Mouse (Mus musculus) forebrain, embryonic 14.5 days (tissue): ENCODE measurements around the gene Gtf2ird2. TPM values are rescaled to one million over a fixed set of nuclear protein-coding genes. Genes with fewer than 3 reads are reported as not detected.

Source experiments
- ATAC-seq: fragments of 200-750 bp; cut with Nextera tagmentation; 2 replicates; pipeline ENCODE4 v1.8.0; 2017; ENCODE audit warnings: mild to moderate bottlenecking, moderate library complexity
- DNase-seq: peaks from one replicate; pipeline ENCODE4 v3.0.0-alpha.2; 2015; ENCODE audit warnings: low spot score
- H3K27ac ChIP-seq: fragments of 300-500 bp; sonication (generic); 2 replicates; pipeline ENCODE4 v1.5.1; 2014; ENCODE audit warnings: low read depth, mild to moderate bottlenecking, control low read depth, low read length, moderate library complexity
- H3K27me3 ChIP-seq: fragments of 300-500 bp; sonication (generic); replicated peaks from 2 replicates; pipeline ENCODE4 v1.6.1; 2014; ENCODE audit warnings: low read length, control low read depth, mixed read lengths; ENCODE audit not compliant: control insufficient read depth, insufficient read depth
- H3K36me3 ChIP-seq: fragments of 300-500 bp; sonication (generic); 2 replicates; pipeline ENCODE4 v1.6.1; 2014; ENCODE audit warnings: low read length, control low read depth; ENCODE audit not compliant: control insufficient read depth, insufficient read depth
- H3K4me1 ChIP-seq: fragments of 300-500 bp; sonication (generic); 2 replicates; pipeline ENCODE4 v1.6.1; 2014; ENCODE audit warnings: antibody characterized with exemption, low read length, control low read depth; ENCODE audit not compliant: control insufficient read depth, insufficient read depth
- H3K4me2 ChIP-seq: fragments of 300-500 bp; sonication (generic); 2 replicates; pipeline ENCODE4 v1.6.1; 2014; ENCODE audit warnings: mild to moderate bottlenecking, control low read depth, low read length
- H3K4me3 ChIP-seq: fragments of 300-500 bp; sonication (generic); 2 replicates; pipeline ENCODE4 v1.5.1; 2014; ENCODE audit warnings: low read depth, low read length, control low read depth
- H3K9ac ChIP-seq: fragments of 300-500 bp; sonication (generic); 2 replicates; pipeline ENCODE4 v1.6.1; 2014; ENCODE audit warnings: mild to moderate bottlenecking, low read length, control low read depth, moderate library complexity
- H3K9me3 ChIP-seq: fragments of 300-500 bp; sonication (generic); replicated peaks from 2 replicates; pipeline ENCODE4 v1.6.1; 2016; ENCODE audit warnings: low read length, control low read depth, mixed read lengths; ENCODE audit not compliant: control insufficient read depth
- WGBS: fragments of 180-500 bp; shearing (Covaris S2); extraction: QIAGEN DNeasy Blood & Tissue Kit; methylation state at CpG from one replicate; pipeline ENCODE4 v1.1.7; 2014; 5-methylcytosine and 5-hydroxymethylcytosine counted together
- polyA plus RNA-seq: library from polyadenylated mRNA; unstranded; fragments of >200 nt; fragmentation: Nextera tagmentation; extraction: Ambion mirVana; gene quantifications from 2 replicates; pipeline ENCODE4 v1.2.1, GENCODE M21; 2014

Gene Gtf2ird2
- 5.7 and 7.7 TPM in 2 replicates for polyA plus RNA-seq

DNA sequence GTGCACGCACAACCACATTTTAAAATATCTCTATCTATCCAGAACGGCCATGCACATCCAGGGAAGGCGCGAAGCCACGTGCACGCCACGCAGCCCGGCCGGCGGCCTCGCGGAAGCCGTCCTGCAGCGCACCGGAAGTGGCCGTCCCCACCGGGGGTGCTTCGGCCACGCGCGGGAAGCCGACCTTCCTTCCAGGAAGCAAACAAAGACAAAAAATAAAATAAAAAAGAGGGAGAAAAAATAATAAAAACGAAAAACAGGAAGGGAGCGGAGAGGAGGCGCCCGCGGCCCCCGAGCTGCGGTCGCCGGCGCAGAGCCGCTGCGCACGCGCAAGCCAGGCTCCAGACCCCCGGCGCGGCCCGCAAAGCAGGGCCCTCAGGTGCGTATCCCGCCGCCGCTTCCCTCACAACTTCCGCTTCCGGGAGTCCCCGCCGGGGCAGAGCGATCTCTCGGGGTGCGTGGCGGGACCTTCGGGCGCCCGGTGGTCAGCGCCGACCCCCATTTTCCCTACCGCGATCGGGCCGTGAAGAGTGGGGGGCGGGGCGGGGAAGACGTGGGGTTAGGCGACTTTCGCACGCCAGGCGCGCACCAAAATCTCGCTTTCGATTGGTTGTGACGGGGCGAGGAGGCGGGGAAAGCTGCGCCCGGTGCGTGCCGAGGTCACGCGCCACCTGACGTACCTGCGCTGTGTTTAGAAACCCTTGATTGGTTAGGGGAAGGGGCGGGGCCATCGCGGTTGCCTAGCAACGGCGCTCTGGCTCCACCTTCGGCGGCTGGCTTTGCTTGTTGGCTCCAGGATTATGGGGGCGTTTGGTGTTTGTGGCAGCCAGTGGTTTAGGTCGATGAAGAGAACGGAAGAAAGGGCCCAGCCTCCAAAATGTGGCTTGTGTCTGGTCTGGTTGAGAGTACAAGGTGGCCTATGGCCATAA is at the start of gene Gtf2ird2:
TSS of gene Gtf2ird2 (plus strand) at position 140 of the 929 bp plus-strand sequence.
- no peaks in the 10 kb centered on the region; the same call in 1 of the 2 replicates for H3K9me3 ChIP-seq
- H3K27me3 ChIP-seq: no peaks in the 10 kb centered on the region
- H3K27ac ChIP-seq: peak within 1 kb of the TSS; percentile 92
- H3K4me1 ChIP-seq: peaks cover 11% of the 10 kb centered on the region
- WGBS: under 1% methylated on average over 92 of the region's 92 CpGs
- DNase-seq: peak; percentile 99
- H3K36me3 ChIP-seq: no peaks in the 10 kb centered on the region
- peak within 1 kb of the TSS; percentile 74 for H3K4me2 ChIP-seq
- H3K9ac ChIP-seq: peak within 1 kb of the TSS; percentile 82
- H3K4me3 ChIP-seq: peak within 1 kb of the TSS; percentile 65
- peak; percentile 95 for ATAC-seq

DNA sequence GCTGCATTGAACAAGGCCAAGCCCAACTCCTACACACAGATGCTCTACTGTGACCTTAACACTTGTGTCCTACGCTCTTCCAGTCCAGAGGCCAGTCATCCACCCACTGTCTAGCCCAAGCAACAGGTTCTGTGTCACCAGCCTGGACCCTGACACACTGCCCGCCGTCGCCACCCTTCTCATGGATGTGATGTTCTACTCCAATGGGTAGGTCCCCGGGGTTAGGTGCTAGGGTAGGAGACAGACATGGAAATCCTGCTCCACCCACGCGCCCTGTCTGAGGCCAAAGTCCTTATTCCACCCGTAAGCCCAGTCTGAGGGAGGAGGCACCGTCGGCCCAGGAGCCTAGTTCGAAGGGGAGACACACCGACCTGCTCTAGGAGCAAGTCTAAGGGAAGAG is 47.8 kb upstream of the Gtf2ird2 start:
- no peaks in the 10 kb centered on the region for H3K9me3 ChIP-seq
- H3K4me3 ChIP-seq: no peak overlapping the region
- no peak overlapping the region for H3K27ac ChIP-seq
- H3K4me1 ChIP-seq: no peaks in the 10 kb centered on the region
- 96% methylated on average over 12 of the region's 12 CpGs for WGBS
- peaks cover 77% of the 10 kb centered on the region for H3K36me3 ChIP-seq
- DNase-seq (no peak), ATAC-seq (no peak)
- no peak overlapping the region for H3K9ac ChIP-seq
- H3K4me2 ChIP-seq: no peak overlapping the region
- no peaks in the 10 kb centered on the region for H3K27me3 ChIP-seq

DNA sequence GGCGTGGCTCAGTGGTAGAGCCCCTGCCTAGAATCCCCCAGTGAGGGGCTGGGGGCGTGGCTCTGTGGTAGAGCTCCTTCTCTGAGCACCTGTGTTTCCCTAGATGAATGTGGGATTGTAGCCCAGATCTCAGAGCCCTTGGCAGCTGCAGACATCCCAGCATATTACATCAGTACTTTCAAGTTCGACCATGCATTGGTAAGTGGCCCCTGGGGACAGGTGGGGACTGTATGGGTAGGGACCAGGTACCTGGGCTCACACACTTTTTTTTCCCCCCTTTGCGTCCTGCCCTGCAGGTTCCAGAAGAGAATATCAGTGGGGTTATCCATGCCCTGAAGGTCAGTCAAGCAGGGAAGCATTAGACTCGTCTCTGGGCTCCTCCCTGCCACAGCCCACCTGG is 45.9 kb upstream of the Gtf2ird2 start:
- ATAC-seq (no peak), DNase-seq (no peak)
- H3K36me3 ChIP-seq: peaks cover 88% of the 10 kb centered on the region
- H3K4me3 ChIP-seq: no peak overlapping the region
- H3K27ac ChIP-seq: no peak overlapping the region
- no peaks in the 10 kb centered on the region for H3K9me3 ChIP-seq
- no peaks in the 10 kb centered on the region for H3K4me1 ChIP-seq
- no peaks in the 10 kb centered on the region for H3K27me3 ChIP-seq
- WGBS: 86% methylated on average over 4 of the region's 5 CpGs
- H3K9ac ChIP-seq: no peak overlapping the region
- no peak overlapping the region for H3K4me2 ChIP-seq

DNA sequence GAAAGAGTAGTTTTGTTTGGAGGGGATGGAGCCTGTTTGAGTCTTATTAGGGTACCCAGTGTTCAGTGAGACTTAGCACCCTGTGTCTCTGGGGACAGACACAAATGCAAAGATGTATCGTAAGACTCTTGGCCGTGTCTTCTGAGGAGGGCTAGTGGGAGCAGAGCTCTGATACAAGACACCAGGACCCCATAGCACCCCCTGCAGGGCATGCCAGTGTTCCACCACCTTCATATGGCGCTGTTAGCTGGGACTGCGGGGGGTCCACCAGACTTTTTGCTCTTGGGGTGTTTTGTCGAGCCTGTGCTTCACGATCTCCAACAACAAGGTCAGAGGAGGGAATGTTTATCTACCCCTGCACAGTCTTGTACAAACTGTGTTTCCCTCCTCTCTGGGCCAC is 44.4 kb upstream of the Gtf2ird2 start:
- peaks cover 93% of the 10 kb centered on the region for H3K36me3 ChIP-seq
- no peak for ATAC-seq
- 94% methylated on average over 6 of the region's 6 CpGs for WGBS

DNA sequence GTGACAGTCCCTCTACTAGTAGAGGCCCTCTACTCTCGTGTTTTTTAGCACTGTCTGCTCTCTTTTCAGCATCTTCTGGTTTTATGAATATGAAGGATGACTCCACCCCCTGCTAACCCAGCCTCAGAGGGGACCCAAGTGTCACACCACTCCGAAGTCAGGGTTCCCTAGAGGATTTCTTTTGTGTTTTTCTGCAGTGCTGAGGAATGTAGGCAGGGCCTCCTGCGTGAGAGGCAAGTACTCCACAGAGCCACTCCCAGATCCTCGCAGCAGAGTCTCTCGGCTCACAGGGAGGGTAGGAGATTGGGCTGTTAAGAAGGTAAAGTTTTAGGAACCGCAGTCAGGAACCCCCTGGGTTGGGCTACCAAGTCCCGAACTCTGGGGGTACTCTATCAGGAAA is 42.6 kb upstream of the Gtf2ird2 start:
- ATAC-seq (no peak), DNase-seq (no peak)
- H3K27me3 ChIP-seq: no peaks in the 10 kb centered on the region
- H3K27ac ChIP-seq: no peak overlapping the region
- peaks cover 81% of the 10 kb centered on the region for H3K36me3 ChIP-seq
- no peaks in the 10 kb centered on the region for H3K4me1 ChIP-seq
- no peak overlapping the region for H3K4me2 ChIP-seq
- H3K4me3 ChIP-seq: no peak overlapping the region
- H3K9ac ChIP-seq: no peak overlapping the region
- WGBS: 82% methylated on average over 7 of the region's 7 CpGs
- no peaks in the 10 kb centered on the region; the same call in 1 of the 2 replicates for H3K9me3 ChIP-seq

More for the DNA sequence above, 44.4 kb upstream of the Gtf2ird2 start:
- H3K27ac ChIP-seq: no peak overlapping the region
- H3K9ac ChIP-seq: no peak overlapping the region
- no peaks in the 10 kb centered on the region for H3K4me1 ChIP-seq
- H3K9me3 ChIP-seq: no peaks in the 10 kb centered on the region
- no peaks in the 10 kb centered on the region for H3K27me3 ChIP-seq
- no peak overlapping the region for H3K4me2 ChIP-seq
- DNase-seq: no peak
- H3K4me3 ChIP-seq: no peak overlapping the region

DNA sequence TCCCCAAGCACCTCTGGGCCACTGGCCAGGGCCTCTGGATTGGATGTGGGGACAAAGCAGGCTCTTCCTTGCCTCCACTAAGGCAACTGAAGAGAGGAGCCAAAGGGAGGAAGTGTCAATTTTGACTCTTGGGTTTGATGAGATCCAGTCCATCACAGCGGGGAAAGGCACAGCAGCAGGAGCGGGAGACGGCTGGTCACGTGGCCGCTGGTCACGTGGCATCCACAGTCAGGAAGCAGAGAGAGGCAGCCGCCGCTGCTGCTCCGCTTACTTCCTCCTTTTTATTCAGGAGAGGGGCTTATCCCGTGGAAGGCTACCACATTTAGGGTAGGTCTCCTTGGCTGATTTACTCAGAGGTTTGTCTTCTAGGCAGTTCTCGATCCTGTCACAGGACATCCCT is 41.4 kb upstream of the Gtf2ird2 start:
- DNase-seq: no peak
- no peak for ATAC-seq
- no peak overlapping the region for H3K9ac ChIP-seq
- 87% methylated on average over 11 of the region's 11 CpGs for WGBS
- peaks cover 70% of the 10 kb centered on the region for H3K36me3 ChIP-seq
- H3K4me3 ChIP-seq: no peak overlapping the region
- no peak overlapping the region for H3K4me2 ChIP-seq
- H3K27me3 ChIP-seq: no peaks in the 10 kb centered on the region
- no peaks in the 10 kb centered on the region for H3K4me1 ChIP-seq
- H3K9me3 ChIP-seq: no peaks in the 10 kb centered on the region; the same call in 1 of the 2 replicates
- no peak overlapping the region for H3K27ac ChIP-seq

DNA sequence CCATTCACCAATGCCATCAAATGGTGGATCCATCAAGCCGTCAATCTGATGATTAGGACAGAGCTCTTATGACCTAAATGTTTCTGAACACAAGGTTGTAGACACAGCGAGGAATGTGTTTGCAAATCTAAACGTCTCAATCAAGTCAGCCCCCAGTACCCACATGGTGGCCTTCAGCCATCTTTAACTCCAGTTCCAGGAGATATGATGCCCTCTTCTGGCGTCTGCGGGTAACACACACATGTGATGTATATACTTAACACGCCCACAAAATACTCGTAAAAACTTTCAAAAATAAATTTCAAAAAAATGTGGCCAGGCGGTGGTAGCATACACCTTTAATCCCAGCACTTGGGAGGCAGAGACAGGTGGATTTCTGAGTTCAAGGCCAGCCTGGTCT is 38.8 kb upstream of the Gtf2ird2 start:
- no peak overlapping the region for H3K4me3 ChIP-seq
- H3K4me1 ChIP-seq: no peaks in the 10 kb centered on the region
- WGBS: 94% methylated on average over 8 of the region's 8 CpGs
- ATAC-seq: no peak
- H3K27me3 ChIP-seq: no peaks in the 10 kb centered on the region
- no peak for DNase-seq
- H3K4me2 ChIP-seq: no peak overlapping the region
- H3K27ac ChIP-seq: no peak overlapping the region
- H3K9me3 ChIP-seq: no peaks in the 10 kb centered on the region; the same call in 1 of the 2 replicates
- H3K9ac ChIP-seq: no peak overlapping the region
- peaks cover 64% of the 10 kb centered on the region for H3K36me3 ChIP-seq

DNA sequence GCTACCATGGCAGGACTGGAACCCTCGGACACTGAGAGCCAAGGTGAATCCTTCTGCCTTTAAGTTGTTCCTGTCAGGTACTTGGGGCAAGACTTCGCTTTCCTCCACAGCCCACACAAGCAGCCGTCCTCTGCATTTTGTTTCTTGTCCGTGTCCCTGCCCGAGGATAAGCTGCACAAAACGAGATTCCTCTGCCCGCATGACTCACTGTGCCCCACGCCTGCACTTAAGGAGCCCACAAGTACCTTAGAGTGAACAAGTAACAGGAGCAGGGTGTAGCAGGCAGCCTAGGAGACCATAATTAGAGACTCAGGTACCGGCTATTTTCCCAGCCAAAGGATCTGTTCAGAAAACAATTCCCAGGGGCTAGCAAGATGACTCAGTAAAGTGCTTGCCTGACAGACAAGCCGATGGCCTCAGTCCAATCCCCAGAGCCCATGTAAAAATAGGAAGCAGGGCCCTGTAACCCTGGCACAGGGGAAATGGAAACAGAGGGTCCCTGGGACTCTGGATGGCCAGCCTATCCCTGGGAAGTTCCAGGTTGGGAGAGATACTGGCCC is 36.5 kb upstream of the Gtf2ird2 start:
- no peaks in the 10 kb centered on the region; the same call in 1 of the 2 replicates for H3K9me3 ChIP-seq
- H3K27ac ChIP-seq: no peak overlapping the region
- no peak overlapping the region for H3K9ac ChIP-seq
- H3K4me2 ChIP-seq: no peak overlapping the region
- peaks cover 45% of the 10 kb centered on the region for H3K36me3 ChIP-seq
- H3K4me1 ChIP-seq: no peaks in the 10 kb centered on the region
- ATAC-seq: no peak
- DNase-seq: no peak
- no peak overlapping the region for H3K4me3 ChIP-seq
- no peaks in the 10 kb centered on the region for H3K27me3 ChIP-seq
- 90% methylated on average over 10 of the region's 10 CpGs for WGBS

DNA sequence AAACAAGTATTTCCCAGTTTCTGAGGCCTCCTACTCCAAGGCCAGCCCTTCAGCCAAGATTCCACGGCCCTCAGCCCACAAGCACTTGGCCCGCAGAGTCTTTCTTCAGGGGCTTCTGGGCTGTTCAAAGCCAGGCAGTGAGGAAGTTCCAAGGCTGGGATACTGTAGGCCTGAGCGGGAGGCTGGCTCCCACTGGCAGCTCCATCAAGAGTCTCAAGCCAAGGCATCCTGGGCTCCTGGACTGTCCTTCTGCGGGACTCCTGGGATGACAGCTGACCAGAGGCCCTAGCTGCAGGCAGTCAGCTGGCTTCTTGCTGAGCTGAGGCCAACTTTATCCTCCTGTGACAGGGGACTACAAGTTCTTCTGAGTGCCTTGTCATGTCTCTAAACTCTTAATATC is 35.7 kb upstream of the Gtf2ird2 start:
- DNase-seq (no peak), ATAC-seq (no peak)
- H3K9ac ChIP-seq: no peak overlapping the region
- no peaks in the 10 kb centered on the region for H3K27me3 ChIP-seq
- no peak overlapping the region for H3K4me3 ChIP-seq
- no peaks in the 10 kb centered on the region for H3K4me1 ChIP-seq
- peaks cover 39% of the 10 kb centered on the region for H3K36me3 ChIP-seq
- no peaks in the 10 kb centered on the region; the same call in 1 of the 2 replicates for H3K9me3 ChIP-seq
- no peak overlapping the region for H3K4me2 ChIP-seq
- WGBS: 94% methylated on average over 4 of the region's 4 CpGs
- H3K27ac ChIP-seq: no peak overlapping the region
